Mouse (Mus musculus) urinary bladder, adult 2 months (tissue): ENCODE results near the gene Lmntd2. TPM values are rescaled to one million over a fixed set of nuclear protein-coding genes. Genes with fewer than 3 reads are reported as not detected.

Source experiments
- DNase-seq: peaks from one replicate; pipeline ENCODE4 v3.0.0; 2022; ENCODE audit warnings: low spot score
- polyA plus RNA-seq: library from polyadenylated mRNA; depleted of rRNA; stranded (reverse); fragments of >200 nt; gene quantifications from 2 replicates; pipeline ENCODE4 v1.2.3, GENCODE M21; 2012

Lmntd2 gene
- polyA plus RNA-seq, 1 experiment = 11.6 TPM

- peak; percentile 85 for DNase-seq
These were observed 2.2 kb upstream of the Lmntd2 start for GRCm38 (mm10) chr7:141215880-141216733.

DNA sequence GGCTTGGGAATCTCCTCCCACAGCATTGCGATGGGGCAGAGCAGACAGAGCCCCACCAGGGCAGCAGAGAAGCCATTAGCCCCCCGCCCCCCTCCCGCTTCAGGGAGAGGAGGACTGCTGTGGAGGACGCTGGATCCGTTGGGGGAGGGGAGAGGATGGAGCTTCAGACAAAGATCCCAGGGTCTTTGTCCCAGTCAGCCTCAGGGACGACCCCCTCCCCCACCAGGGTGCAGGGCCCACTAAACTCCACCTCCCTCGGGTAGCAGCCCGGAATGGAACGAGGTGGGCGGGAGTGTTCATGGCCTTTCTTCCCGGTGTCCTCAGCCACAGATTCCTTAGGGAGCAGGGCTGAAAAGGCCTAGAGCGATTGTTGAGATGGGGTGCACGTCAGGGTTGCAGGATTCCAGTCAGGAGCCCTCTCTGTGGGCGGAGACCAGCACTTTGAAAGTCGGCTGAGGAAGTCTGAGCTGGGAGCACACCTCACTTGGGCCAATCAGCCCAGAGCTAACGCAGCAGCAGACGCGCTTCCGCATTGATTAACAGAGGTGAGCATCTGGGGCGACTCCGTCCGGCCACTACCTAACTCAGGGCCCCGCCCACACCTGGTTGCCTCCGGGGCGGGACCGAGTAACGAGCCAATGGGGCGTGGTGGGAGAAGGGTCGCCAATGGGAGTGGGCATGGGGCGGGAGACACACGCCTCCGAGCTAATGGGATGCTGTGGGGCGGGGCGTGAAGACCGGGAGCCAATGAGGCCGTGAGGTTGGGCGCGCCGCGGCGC, 1.4 kb upstream of the Lmntd2 start, which contains the start of gene Rassf7:
Gene Rassf7, plus strand, starts transcription at position 760 of the 779 bp plus-strand sequence.
- no peak for DNase-seq

- no peak for DNase-seq
These were observed 430 bp upstream of the Lmntd2 start for GRCm38 (mm10) chr7:141214310-141214709.

DNA sequence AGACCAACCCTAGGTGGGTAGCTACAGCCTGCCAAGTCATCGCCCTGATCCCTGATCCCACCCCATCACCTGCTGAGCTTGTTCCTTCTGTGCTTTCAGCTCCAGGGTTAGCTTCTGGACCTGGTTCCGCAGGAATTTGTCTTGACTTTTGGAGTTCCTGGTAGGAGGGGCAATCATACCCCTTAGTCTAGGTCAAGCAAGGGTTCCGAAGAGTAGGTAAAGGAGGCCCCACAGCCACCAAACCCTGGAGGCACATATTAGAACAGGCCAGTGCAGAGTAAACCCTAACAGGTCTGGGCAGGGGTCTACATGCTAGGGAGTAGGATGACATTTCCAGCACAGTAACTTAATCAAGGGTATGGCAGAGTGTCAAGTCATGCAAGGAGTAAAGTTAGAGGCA, 747 bp downstream of the Lmntd2 start:
- no peak for DNase-seq

GRCm38 (mm10) chr7:141210606-141211131, 3.2 kb downstream of the Lmntd2 start:
- no peak for DNase-seq

DNA sequence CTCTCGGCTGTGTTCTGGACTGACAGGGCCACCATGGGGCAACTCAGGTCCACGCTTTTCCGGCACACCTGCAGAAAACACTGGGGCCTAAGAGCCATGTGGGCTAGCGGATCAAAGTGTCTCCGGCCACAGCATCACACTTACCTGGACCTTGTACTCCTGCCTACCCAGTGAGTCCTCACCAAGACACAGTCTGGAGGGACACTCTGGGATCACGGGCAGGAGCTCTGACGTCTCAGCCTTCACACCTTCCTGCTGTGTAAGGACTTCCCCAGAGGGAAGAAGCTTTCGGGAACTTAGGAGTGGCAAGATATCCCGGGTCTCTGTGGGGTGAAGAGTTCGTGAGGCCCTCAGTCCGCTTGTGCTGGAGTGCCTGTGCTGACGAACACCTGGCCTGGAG, 3.7 kb downstream of the Lmntd2 start:
- no peak for DNase-seq

DNA sequence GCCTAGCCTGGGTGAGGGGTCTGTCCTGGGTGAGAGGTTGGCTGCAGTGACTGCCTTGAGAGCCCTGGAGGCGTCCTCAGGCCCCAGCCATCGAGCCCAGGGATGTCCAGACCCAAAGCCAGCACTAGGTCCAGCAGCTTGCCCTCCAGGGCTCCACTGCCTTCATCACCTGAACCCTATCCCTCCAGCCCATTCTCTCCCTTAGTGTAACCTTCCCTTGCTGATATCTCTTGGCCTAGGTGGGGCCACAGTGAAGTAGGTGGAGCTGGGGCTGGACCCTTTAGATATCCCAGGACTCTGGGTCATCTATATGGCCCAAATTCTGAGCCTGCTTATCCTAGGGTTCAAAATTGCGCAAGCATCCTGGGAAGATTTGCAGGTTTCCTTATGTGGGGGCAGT, 4.4 kb downstream of the Lmntd2 start:
- no peak for DNase-seq

- DNase-seq = no peak
These were observed 7.5 kb downstream of the Lmntd2 start for GRCm38 (mm10) chr7:141206182-141206937.

- DNase-seq = no peak
These were observed 8.4 kb downstream of the Lmntd2 start for GRCm38 (mm10) chr7:141205504-141205903.

DNA sequence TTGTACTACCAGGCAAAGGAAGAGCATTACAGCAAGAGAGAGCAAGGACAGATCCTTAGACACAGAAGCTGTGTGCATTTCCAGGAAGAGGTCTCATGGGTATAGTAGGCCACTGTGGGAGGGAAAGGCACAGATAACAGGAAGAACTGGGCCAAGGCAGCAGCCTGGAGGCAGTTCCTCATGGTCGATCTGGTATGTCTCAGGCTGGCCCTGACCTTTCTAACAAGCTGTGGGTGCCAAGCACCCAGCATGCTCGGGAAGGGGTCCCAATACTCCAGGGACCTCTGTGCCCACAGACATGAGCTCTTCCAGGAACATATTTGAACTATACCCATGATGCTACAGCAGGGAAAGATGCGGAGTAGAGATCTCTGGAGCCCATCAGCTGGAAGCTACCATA, 9.3 kb downstream of the Lmntd2 start:
- DNase-seq = no peak

DNA sequence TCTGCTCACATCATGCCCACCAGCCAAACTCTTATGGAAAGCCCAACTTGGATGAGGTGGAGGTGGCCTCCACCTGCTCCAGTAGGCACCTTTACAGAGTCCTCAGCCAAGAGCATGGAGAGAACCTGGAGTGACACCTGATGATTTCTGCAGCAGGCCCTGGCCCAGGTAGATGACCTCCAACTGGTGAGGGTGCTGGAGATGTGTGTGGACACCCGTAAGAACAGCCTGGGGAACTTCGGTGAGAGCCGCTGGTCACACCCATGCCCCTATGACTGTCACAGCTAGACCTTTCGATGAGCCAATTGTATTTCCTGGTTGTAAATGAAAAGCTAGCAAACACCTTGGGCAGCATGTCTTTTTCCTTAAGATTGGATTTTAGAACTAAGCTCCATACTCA, 15.8 kb downstream of the Lmntd2 start:
- no peak for DNase-seq

DNA sequence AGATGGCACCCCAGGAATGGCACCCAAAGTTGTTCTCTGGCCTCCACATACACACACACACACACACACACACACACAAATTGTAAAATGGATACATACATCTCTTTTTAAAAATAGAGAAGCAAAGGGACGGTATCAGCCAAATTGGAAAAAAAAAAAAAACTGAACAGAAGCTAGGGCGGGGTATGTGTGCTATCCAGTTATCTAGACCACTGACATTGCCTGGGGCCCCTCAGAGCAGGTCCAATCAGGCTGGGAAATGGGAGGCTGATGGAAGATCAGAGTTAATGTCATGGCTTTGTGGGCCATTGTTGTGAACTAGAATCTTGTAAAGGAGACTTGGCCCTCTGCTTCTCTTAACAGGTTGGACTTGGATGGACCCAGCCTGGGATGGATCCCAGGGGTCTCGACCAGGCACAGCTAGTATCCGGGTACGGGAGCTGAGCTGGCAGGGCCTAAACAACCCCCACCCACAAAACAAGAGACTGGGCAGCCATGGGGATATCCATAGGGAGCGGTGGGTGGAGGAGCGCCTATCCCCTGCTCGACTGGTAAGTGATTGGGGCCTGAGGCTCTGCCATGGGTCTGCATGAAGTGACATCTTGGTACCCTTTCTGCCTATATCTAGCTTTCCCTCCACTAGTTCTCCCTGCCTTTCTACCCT, 17.1 kb downstream of the Lmntd2 start:
- no peak for DNase-seq

DNA sequence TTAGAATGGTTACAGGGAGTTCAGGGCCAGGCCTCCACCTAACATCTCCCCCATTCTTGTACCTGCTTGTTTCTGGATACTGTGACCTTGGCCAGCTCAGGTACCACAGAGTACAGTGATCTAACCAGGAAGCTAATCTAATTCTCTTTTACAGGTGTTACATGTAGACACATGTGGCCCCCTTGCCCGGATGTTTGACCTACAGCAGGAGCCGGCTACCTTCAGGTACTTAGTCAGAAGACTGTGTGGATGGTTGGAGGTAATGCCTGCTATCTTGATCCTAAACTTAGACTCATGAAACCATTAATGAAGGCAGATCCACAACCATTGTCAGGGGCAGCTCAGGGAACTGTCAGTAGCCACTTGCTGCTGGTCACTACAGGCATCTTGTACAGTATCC, 18.1 kb downstream of the Lmntd2 start:
- DNase-seq = no peak

DNA sequence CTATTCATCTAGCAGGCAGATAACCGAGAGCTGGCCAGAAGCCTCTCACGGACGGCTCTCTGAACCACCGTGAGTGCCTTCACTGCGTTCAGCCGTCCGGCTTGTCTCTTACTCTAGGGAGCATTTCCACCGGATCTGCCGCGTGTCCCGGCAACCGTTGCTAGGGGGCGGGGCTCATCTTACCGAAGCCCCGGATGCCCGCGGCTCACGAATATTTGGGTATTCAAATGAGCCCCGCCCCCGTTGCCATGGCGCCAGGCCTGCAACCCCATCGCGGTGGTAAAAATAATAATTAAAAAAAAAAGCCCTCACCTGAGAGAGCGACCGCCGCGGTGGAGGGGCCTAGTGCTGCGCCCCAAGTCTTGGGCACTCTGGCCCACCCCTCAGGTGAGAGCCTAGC, 19.1 kb downstream of the Lmntd2 start:
- DNase-seq = peak; percentile 72

DNA sequence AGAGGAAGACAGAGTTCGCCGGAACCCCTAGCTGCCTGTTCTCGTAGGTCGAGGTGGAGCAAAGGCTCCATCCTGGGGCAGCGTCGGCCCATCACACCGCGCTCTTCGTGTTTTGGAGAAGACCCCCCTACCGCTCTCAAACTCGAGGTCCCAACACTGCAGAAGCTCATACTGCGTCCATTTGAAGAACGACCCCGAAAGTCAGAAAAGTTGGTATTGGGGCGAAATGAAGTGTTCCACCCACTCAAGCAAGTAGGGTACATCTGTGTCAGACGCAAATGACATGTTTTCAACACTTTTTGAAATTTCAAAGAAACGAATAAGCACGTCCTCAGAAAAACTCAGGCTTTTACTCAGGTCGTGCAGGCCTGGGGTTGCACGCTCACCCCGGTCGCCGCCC, 19.5 kb downstream of the Lmntd2 start:
- no peak for DNase-seq

- peak; percentile 98 for DNase-seq
These were observed 19.9 kb downstream of the Lmntd2 start, which contains the start of the genes Hras and Lrrc56 for GRCm38 (mm10) chr7:141193948-141194347. Gene Hras, minus strand, starts transcription at chr7:141194005. Gene Lrrc56, plus strand, starts transcription at chr7:141194157.

DNA sequence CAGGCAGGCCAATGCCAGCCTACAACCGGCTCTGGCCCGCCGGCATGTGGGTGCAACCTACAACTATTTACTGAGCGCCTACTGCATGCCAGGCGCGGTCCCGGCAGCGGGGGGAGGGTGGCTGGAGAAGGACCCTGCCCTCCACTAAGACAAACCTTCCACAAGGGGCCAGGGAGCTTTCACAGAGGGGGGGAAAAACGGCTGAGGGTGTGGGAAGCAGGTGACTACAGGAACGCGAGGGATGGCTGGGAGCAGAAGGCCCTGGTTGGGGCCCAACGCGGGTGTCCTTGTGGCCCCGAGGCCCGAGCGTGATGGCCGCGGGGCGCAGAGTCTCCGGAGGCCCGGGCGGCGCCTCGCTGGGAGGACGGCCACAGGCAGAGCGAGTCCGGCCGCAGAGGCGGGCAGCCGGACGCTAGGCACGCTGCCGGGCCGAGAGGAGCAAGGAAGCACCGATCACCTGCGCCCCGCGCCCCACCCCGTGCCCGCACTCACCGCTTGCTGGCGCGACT, 20.5 kb downstream of the Lmntd2 start:
- peak; percentile 83 for DNase-seq

GRCm38 (mm10) chr7:141192776-141193347, 21.0 kb downstream of the Lmntd2 start:
- DNase-seq = no peak

DNA sequence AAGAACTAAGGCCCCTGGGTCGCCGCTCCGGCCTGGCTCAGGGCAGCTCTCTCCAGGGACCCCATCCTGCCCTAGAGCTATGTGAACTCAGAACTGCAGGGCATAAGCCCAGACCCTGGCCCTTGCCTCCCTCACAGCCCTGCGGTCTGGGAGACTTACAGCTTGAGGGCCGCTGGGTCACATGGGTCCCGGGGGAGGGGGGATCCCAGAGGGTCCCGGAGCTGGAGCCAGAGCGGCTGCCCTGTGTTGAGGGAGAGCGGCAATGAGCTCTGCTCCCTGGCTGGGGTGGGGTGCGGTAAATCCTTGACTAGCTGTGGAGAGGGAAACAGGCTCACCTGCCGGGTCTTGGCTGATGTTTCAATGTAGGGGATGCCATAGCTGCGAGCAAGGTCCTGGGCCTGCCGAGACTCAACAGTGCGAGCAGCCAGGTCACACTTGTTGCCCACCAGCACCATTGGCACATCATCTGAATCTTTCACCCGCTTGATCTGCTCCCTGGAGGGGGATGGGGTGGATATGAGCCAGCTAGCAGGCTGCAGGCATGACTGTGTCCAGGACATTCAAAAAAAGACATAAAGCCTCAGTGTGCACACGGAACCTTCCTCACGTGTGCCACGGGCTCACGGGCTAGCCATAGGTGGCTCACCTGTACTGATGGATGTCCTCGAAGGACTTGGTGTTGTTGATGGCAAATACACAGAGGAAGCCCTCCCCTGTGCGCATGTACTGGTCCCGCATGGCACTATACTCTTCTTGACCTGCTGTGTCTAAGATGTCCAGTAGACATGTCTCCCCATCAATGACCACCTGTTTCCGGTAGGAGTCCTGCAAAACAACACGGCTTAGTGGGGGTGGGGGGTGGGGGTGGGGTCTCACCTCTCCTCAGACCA, 21.8 kb downstream of the Lmntd2 start:
- DNase-seq = no peak

DNA sequence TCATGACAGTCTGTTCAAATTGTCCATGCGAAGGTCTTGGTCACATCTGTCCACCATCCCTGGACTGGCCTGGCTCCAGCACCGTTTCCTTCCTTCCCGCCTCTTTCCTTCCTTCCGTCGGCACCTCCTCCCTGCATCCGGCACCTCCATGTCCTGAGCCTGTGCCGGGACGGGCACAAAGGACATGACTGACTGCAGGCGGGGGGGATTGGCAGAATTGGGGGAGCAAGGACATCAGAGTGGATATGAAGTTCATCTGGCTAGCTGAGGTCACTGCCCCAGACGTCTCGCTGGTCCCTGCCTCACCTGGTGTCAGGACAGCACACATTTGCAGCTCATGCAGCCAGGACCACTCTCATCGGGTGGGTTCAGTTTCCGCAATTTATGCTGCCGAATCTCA, 22.8 kb downstream of the Lmntd2 start:
- no peak for DNase-seq
